Mouse (Mus musculus): ENCODE measurements around the gene Syt15. TPM values are rescaled to one million over a fixed set of nuclear protein-coding genes. Genes with fewer than 3 reads are reported as not detected.
A peak's percentile ranks its signal among the peaks of the same experiment; 100 is the strongest.

Syt15 gene
- 0.21 and 0.29 TPM in 2 replicates for polyA plus RNA-seq (2014; fragmentation: Nextera tagmentation; extraction: Ambion mirVana)

GRCm38 (mm10) chr14:34219295-34219694 is at the start of gene Syt15:
Gene Syt15, plus strand, starts transcription at chr14:34219595.
- H3K27ac ChIP-seq (ENCODE audit: low read depth, low read length): no peak within 1 kb of the TSS
- peaks cover 36% of the 10 kb centered on the region for H3K27me3 ChIP-seq (replicated peaks; ENCODE audit: control insufficient read depth, insufficient read depth, low read length)
- peak within 1 kb of the TSS; percentile 31 for H3K4me3 ChIP-seq (ENCODE audit: low read depth, low read length)
- 0 out of 2 replicates have a peak, but pooled peaks cover 4% of the 10 kb centered on the region for H3K4me1 ChIP-seq (replicated peaks; ENCODE audit: control insufficient read depth, insufficient read depth, low read length)
- no peaks in the 10 kb centered on the region for H3K36me3 ChIP-seq (ENCODE audit: control insufficient read depth, insufficient read depth, low read length)
- WGBS: 51% methylated on average over 6 of the region's 6 CpGs
- H3K9me3 ChIP-seq (ENCODE audit: control insufficient read depth, low read length): no peaks in the 10 kb centered on the region
- H3K9ac ChIP-seq (ENCODE audit: low read depth, low read length): no peak within 1 kb of the TSS
- no peak for DNase-seq (ENCODE audit: low spot score)
- H3K4me2 ChIP-seq: peak within 1 kb of the TSS; percentile 61
- no peak for ATAC-seq (replicated peaks; ENCODE audit: low FRiP score)

- Histone ChIP-seq H3K9me3 (ENCODE audit: control insufficient read depth, low read length) (no peaks in the 10 kb centered on the region), H3K4me2 (no peak overlapping the region), H3K4me1 (replicated peaks; ENCODE audit: control insufficient read depth, insufficient read depth, low read length) (no peaks in the 10 kb centered on the region), H3K36me3 (ENCODE audit: control insufficient read depth, insufficient read depth, low read length) (no peaks in the 10 kb centered on the region), H3K27ac (ENCODE audit: low read depth, low read length) (no peak overlapping the region), H3K9ac (ENCODE audit: low read depth, low read length) (no peak overlapping the region), H3K4me3 (ENCODE audit: low read depth, low read length) (no peak overlapping the region), H3K27me3 (replicated peaks; ENCODE audit: control insufficient read depth, insufficient read depth, low read length) (no peaks in the 10 kb centered on the region)
- WGBS: 82% methylated on average over 3 of the region's 3 CpGs
- DNase-seq (ENCODE audit: low spot score): no peak
- ATAC-seq (replicated peaks; ENCODE audit: low FRiP score): no peak
These were observed 48.3 kb upstream of the Syt15 start for GRCm38 (mm10) chr14:34171107-34171506.

GRCm38 (mm10) chr14:34179351-34179750 is 40.0 kb upstream of the Syt15 start:
- ATAC-seq (replicated peaks; ENCODE audit: low FRiP score) (no peak), DNase-seq (ENCODE audit: low spot score) (no peak)
- Histone ChIP-seq H3K27ac (ENCODE audit: low read depth, low read length) (no peak overlapping the region), H3K9me3 (ENCODE audit: control insufficient read depth, low read length) (no peaks in the 10 kb centered on the region), H3K4me3 (ENCODE audit: low read depth, low read length) (no peak overlapping the region), H3K4me2 (no peak overlapping the region), H3K9ac (ENCODE audit: low read depth, low read length) (no peak overlapping the region), H3K36me3 (ENCODE audit: control insufficient read depth, insufficient read depth, low read length) (no peaks in the 10 kb centered on the region), H3K27me3 (replicated peaks; ENCODE audit: control insufficient read depth, insufficient read depth, low read length) (no peaks in the 10 kb centered on the region), H3K4me1 (replicated peaks; ENCODE audit: control insufficient read depth, insufficient read depth, low read length) (no peaks in the 10 kb centered on the region)
- 81% methylated on average over 3 of the region's 3 CpGs for WGBS

GRCm38 (mm10) chr14:34183101-34183500 is 36.3 kb upstream of the Syt15 start:
- 75% methylated on average over 1 of the region's 1 CpGs for WGBS
- ATAC-seq (replicated peaks; ENCODE audit: low FRiP score) (no peak), DNase-seq (ENCODE audit: low spot score) (no peak)
- no peak overlapping the region for H3K4me3 ChIP-seq (ENCODE audit: low read depth, low read length)
- H3K36me3 ChIP-seq (ENCODE audit: control insufficient read depth, insufficient read depth, low read length): no peaks in the 10 kb centered on the region
- H3K27ac ChIP-seq (ENCODE audit: low read depth, low read length): no peak overlapping the region
- H3K4me1 ChIP-seq (replicated peaks; ENCODE audit: control insufficient read depth, insufficient read depth, low read length): no peaks in the 10 kb centered on the region
- no peaks in the 10 kb centered on the region for H3K27me3 ChIP-seq (replicated peaks; ENCODE audit: control insufficient read depth, insufficient read depth, low read length)
- no peak overlapping the region for H3K4me2 ChIP-seq
- no peaks in the 10 kb centered on the region for H3K9me3 ChIP-seq (ENCODE audit: control insufficient read depth, low read length)
- H3K9ac ChIP-seq (ENCODE audit: low read depth, low read length): no peak overlapping the region

GRCm38 (mm10) chr14:34188629-34189028 is 30.8 kb upstream of the Syt15 start:
- Histone ChIP-seq H3K36me3 (ENCODE audit: control insufficient read depth, insufficient read depth, low read length) (no peaks in the 10 kb centered on the region), H3K27me3 (replicated peaks; ENCODE audit: control insufficient read depth, insufficient read depth, low read length) (no peaks in the 10 kb centered on the region), H3K4me2 (no peak overlapping the region), H3K27ac (ENCODE audit: low read depth, low read length) (no peak overlapping the region), H3K9ac (ENCODE audit: low read depth, low read length) (no peak overlapping the region), H3K4me1 (replicated peaks; ENCODE audit: control insufficient read depth, insufficient read depth, low read length) (no peaks in the 10 kb centered on the region), H3K9me3 (ENCODE audit: control insufficient read depth, low read length) (no peaks in the 10 kb centered on the region), H3K4me3 (ENCODE audit: low read depth, low read length) (no peak overlapping the region)
- 69% methylated on average over 5 of the region's 5 CpGs for WGBS
- DNase-seq (ENCODE audit: low spot score) (peak; percentile 45), ATAC-seq (replicated peaks; ENCODE audit: low FRiP score) (peak; percentile 52; the same call in 1 of the 2 replicates)

- Histone ChIP-seq H3K36me3 (ENCODE audit: control insufficient read depth, insufficient read depth, low read length) (no peaks in the 10 kb centered on the region), H3K4me3 (ENCODE audit: low read depth, low read length) (no peak overlapping the region), H3K4me2 (no peak overlapping the region), H3K9me3 (ENCODE audit: control insufficient read depth, low read length) (no peaks in the 10 kb centered on the region), H3K4me1 (replicated peaks; ENCODE audit: control insufficient read depth, insufficient read depth, low read length) (no peaks in the 10 kb centered on the region), H3K27ac (ENCODE audit: low read depth, low read length) (no peak overlapping the region; the same call in 1 of the 2 replicates), H3K9ac (ENCODE audit: low read depth, low read length) (no peak overlapping the region), H3K27me3 (replicated peaks; ENCODE audit: control insufficient read depth, insufficient read depth, low read length) (no peaks in the 10 kb centered on the region)
- 49% methylated on average over 7 of the region's 7 CpGs for WGBS
- DNase-seq (ENCODE audit: low spot score) (no peak), ATAC-seq (replicated peaks; ENCODE audit: low FRiP score) (peak; percentile 75)
These were observed 29.0 kb upstream of the Syt15 start for GRCm38 (mm10) chr14:34190361-34190760.

GRCm38 (mm10) chr14:34193879-34194278 is 25.5 kb upstream of the Syt15 start:
- Histone ChIP-seq H3K4me3 (ENCODE audit: low read depth, low read length) (no peak overlapping the region), H3K27me3 (replicated peaks; ENCODE audit: control insufficient read depth, insufficient read depth, low read length) (no peaks in the 10 kb centered on the region), H3K9me3 (ENCODE audit: control insufficient read depth, low read length) (no peaks in the 10 kb centered on the region), H3K9ac (ENCODE audit: low read depth, low read length) (no peak overlapping the region), H3K4me1 (replicated peaks; ENCODE audit: control insufficient read depth, insufficient read depth, low read length) (no peaks in the 10 kb centered on the region), H3K4me2 (no peak overlapping the region), H3K36me3 (ENCODE audit: control insufficient read depth, insufficient read depth, low read length) (no peaks in the 10 kb centered on the region), H3K27ac (ENCODE audit: low read depth, low read length) (no peak overlapping the region)
- DNase-seq (ENCODE audit: low spot score): no peak
- no peak for ATAC-seq (replicated peaks; ENCODE audit: low FRiP score)
- 72% methylated on average over 4 of the region's 4 CpGs for WGBS

- no peaks in the 10 kb centered on the region for H3K9me3 ChIP-seq (ENCODE audit: control insufficient read depth, low read length)
- H3K27me3 ChIP-seq (replicated peaks; ENCODE audit: control insufficient read depth, insufficient read depth, low read length): peaks cover 4% of the 10 kb centered on the region
- DNase-seq (ENCODE audit: low spot score): no peak
- H3K4me3 ChIP-seq (ENCODE audit: low read depth, low read length): no peak overlapping the region
- no peak overlapping the region for H3K4me2 ChIP-seq
- WGBS: 83% methylated on average over 15 of the region's 15 CpGs
- H3K36me3 ChIP-seq (ENCODE audit: control insufficient read depth, insufficient read depth, low read length): no peaks in the 10 kb centered on the region
- no peaks in the 10 kb centered on the region for H3K4me1 ChIP-seq (replicated peaks; ENCODE audit: control insufficient read depth, insufficient read depth, low read length)
- no peak overlapping the region for H3K27ac ChIP-seq (ENCODE audit: low read depth, low read length)
- ATAC-seq (replicated peaks; ENCODE audit: low FRiP score): no peak
- H3K9ac ChIP-seq (ENCODE audit: low read depth, low read length): no peak overlapping the region
These were observed 23.9 kb upstream of the Syt15 start for GRCm38 (mm10) chr14:34195466-34195865.

GRCm38 (mm10) chr14:34196706-34197105 is 22.7 kb upstream of the Syt15 start:
- peaks cover 14% of the 10 kb centered on the region for H3K27me3 ChIP-seq (replicated peaks; ENCODE audit: control insufficient read depth, insufficient read depth, low read length)
- H3K27ac ChIP-seq (ENCODE audit: low read depth, low read length): no peak overlapping the region
- H3K4me2 ChIP-seq: no peak overlapping the region
- H3K9ac ChIP-seq (ENCODE audit: low read depth, low read length): no peak overlapping the region
- no peak for DNase-seq (ENCODE audit: low spot score)
- no peaks in the 10 kb centered on the region for H3K9me3 ChIP-seq (ENCODE audit: control insufficient read depth, low read length)
- no peaks in the 10 kb centered on the region for H3K36me3 ChIP-seq (ENCODE audit: control insufficient read depth, insufficient read depth, low read length)
- WGBS: 49% methylated on average over 4 of the region's 4 CpGs
- H3K4me3 ChIP-seq (ENCODE audit: low read depth, low read length): no peak overlapping the region
- ATAC-seq (replicated peaks; ENCODE audit: low FRiP score): no peak
- 0 out of 2 replicates have a peak, but pooled peaks cover 3% of the 10 kb centered on the region for H3K4me1 ChIP-seq (replicated peaks; ENCODE audit: control insufficient read depth, insufficient read depth, low read length)

Measured in liver, embryonic 11.5 days (tissue).